Mouse (Mus musculus) retina, adult 2 months (tissue): Measurements from ENCODE around the gene Parp11.
A peak's percentile ranks its signal among the peaks of the same experiment; 100 is the strongest.
"Not testable (repeated sequence)": the region's sequence is repeated elsewhere in the genome, so short reads cannot be mapped to it uniquely, and the experiment has no call there.

ENCODE experiments used
- DNase-seq: peaks from one replicate; pipeline ENCODE4 v3.0.0-alpha.2; 2012; ENCODE audit warnings: low read depth, low spot score

Parp11 gene

DNA sequence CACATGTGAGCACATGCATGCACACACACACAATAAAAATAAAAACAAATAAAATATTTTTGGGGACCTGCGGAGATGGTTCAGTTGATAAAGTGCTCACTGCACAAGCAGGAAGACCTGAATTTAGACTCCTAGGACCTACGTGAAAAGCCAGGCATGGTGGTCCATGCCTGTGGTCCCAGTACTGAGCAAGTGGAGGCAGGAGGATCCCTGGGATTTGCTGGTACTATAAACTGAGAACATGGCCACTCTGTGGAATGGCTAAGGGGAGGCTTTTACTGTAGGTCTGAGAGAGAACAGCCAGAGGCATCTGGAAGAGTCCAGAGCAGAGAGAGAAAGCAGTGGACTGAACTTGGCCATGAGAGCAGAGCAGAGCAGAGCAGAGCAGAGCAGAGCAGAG, 48.6 kb downstream of the Parp11 start:
- DNase-seq, result no peak

DNA sequence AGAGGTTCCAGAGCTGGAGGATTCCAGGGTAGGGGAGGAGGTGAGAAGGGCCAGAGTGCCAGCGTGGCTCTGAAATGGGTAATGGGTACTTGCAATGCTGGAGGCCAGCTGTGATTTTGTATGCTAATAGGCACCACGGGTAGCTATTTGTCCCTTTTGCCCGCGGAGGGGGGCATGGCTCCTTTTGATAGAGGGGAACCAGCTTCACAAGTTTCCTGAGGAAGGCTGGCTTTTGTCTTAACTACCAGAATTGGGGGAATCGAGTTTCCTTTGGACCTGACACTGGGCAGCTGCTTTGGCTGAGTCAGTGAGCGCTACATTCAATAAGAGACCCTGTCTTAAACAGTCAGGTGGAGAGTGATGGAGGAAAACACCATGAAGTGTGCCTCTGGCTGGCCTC, 49.2 kb downstream of the Parp11 start:
- no peak for DNase-seq

DNA sequence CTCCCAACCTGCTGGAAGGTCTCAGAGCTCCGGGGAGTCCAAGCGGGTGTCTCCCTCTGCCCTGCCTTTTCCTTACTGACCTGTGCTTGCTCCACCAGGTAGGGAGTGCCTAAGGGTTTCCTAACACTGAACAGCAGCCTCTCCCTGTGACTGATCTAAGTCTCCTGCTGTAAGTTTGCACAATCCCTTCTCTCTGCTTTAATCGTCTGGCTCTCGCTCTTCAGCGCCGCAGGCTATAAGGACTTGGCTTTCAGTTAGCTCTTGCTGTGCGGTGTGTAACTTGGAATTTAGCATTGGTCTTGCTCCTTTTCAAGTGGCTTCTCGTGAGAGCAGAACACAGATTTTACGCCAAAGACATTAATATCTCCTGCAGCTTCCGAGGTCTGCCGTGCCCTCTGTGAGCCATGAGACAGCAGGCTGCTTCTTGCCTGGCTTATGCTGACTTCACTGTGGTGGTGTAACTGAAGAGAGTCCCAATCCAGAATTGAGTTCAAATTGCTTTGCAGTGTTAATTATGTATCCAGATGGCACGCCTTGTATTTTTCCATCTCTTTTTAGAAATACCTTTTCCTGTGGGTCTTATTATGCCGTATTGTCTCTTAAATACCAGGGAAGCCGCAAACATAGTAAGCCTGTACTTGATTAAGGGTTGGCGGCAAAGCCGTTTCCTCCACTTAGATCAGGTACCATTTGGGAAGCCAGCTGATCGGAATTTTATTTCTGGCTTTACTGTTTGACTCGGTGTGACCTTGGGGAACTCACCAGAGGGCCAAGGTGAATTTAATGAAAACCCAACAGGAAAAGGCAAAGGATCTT, 50.4 kb downstream of the Parp11 start:
- no peak for DNase-seq

DNA sequence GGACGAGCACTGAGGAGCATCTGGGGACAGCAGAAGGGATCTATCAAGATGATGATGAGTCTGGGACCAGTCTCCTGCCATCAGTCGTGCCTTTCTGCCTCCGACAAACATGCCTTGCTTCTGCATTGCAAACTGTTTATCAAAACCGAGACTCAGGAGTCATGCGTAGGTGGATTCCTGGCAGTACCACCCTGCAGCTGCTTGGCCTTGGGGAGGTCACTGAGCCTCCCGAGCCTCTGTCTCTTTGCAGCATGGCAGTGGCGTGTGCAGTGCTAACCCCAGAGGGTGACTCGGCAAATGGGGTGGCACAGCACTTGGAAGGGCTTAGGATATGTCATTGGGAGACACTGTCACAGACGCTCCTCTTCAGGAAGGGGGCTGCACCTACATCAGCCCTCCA, 53.5 kb downstream of the Parp11 start:
- no peak for DNase-seq

DNA sequence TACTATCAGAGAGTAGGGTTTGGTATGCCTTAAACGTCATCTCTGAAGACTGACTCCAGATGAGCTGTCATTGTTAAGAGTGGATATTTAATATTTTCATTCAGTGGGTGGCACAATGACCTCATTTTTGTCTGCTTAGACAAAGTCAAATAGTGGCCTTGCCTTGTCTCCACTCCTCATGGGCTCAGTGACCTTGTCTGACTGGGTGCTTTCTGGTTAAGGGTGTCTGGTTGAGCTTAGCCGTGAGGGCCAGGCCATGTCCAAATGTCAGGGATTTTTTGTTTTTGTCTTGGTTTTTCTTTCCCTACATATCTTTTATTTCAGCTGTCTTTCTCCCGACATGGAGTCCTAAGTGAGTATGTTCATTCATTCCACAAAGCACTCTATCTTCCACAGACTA, 54.2 kb downstream of the Parp11 start:
- DNase-seq, result no peak

DNA sequence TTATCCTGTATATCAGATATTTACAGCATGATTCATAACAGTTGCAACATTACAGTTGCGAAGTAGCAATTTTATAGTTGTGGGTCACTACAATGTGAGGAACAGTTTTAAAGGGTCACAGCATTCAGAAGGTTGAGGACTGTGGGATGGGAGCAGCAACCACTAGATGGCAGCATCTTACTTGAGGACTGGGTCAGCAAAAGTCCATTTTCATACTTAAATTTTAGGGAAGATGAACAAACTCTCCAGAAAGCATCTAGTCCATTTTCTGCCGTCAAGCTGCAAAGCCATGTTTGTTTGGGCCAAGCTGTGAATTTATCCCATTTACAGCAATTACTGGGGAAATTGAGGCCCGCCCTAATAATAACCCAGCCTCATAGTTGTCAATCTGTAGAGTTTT, 55.9 kb downstream of the Parp11 start:
- DNase-seq, result no peak

DNA sequence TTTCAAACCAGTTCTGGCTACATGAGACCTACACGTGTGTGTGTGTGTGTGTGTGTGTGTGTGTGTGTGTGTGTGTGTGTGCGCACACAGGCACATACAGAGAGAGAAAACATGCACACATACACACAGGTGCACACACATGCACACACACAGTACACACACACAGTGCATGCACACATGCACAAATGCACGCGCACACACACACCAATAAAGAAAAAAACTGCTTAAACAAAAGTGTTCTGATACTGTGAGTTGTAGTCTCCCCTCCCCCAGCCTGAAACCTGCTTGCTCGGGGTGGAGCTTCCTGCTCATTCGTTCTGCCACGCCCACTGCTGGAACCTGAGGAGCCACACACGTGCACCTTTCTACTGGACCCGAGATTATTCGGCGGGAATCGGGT, 67.1 kb downstream of the Parp11 start:
- not testable (repeated sequence) for DNase-seq

DNA sequence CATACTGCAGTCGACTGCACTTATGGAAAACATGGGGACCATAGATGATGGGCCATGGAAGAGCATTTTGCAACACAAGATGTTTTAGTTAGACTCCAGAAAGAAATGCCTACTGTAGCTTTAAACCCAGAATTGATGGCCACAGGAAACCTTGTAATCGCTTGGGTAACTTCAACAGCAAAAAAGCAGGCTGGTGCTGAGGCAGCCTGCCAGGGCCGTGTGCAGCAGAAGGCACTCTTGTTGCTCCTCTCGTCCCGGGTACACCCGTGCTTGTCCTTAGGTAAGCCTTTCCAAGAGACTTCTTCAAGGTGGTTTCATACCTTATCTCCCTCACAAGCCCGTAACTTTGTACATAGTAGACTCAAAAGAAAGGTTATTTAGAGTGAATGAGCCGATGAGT, 74.5 kb downstream of the Parp11 start:
- no peak for DNase-seq

DNA sequence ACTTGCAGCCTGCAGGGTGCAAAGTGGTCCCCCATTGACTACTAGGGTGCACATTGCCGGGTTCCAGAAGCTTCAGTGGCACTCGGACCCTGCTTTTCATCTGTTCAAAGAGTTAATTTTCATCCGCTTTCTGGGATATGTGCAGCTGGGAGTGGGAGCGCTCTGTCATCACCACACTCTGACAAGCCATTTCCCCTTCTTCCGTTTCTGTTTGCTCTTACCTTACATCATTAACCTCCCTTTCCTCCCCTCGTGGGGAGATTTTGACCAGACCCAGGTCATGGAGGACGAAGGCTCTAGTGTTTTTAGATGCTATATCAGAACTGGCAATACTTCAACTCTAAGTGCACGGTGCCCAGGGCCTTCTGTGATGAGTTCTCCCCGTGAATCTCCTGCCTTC, 75.7 kb downstream of the Parp11 start:
- no peak for DNase-seq

DNA sequence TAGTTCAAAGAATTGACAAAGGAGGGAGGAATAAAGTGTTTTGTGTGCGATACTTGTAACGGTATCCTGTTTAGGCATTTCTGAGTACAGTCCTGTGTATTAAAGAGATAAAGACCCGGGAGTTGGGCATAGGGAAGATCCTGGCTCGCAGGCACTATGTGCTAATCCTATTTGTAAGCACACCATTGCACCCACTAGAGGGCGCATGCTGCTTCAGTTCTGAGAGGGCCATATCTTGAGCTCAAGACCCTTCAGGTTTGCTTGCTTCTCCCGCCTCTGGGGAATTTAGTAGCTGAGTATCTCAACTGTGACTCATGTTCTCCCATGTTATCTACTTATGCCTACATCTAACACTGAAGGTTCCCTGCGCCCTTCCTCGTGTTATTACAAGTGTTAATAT, 77.8 kb downstream of the Parp11 start:
- DNase-seq, result peak; percentile 44

DNA sequence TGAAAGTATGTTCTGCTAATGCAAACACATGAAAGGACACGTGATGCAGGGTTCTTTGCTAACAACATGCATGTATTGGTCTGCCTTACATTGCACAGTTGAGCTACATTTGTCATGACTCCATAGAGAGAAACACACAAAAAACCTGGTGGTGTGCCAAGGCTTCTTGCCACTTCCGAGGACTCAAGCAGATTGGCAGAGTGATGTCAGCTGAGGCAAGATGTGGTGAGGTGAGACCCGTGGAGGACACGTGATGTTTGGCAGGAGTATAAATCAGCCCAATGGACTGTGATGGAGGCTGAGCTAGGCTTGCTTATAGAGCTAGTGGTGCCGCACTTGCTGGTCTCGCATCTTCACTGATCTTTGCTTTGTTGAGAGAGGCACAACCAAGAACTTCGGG, 82.0 kb downstream of the Parp11 start:
- no peak for DNase-seq

DNA sequence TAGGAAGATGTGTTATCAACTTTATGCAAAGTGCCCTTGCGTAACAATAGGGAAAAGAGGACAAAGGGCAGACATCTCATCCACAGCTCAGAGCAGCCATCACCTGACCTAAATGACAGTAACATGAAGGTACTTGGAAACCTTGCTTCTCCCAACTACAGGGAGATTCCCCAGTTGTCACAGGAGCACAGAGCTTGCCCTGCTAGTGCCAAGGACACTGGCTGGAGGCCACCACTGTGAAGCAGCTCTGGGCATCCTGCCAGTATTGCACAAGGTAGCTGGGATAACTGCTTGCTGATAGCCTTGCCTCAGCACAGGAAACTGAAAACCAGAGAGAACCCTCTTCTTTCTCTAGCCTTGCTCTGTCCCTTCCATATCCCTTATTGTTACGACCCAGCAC, 82.8 kb downstream of the Parp11 start:
- no peak for DNase-seq

DNA sequence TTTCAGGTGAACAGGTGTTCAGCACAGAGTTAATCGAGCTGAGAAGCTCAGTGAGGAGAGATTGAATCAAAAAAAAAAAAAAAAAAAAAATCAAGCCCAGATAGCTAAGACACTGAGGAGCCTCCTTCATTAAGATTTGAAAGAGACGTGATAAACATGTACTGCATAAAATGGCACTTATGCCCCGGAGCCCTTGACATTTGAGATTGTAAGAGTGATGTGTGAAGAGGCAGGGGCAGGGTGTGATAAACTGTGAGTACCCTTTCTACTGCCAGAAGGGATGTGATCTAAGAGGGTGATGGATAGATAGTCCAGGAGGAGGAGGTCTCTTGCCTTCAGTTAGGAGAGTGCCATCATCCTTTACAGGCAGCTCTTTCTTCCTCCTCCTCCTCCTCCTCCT, 83.6 kb downstream of the Parp11 start:
- DNase-seq, result no peak

DNA sequence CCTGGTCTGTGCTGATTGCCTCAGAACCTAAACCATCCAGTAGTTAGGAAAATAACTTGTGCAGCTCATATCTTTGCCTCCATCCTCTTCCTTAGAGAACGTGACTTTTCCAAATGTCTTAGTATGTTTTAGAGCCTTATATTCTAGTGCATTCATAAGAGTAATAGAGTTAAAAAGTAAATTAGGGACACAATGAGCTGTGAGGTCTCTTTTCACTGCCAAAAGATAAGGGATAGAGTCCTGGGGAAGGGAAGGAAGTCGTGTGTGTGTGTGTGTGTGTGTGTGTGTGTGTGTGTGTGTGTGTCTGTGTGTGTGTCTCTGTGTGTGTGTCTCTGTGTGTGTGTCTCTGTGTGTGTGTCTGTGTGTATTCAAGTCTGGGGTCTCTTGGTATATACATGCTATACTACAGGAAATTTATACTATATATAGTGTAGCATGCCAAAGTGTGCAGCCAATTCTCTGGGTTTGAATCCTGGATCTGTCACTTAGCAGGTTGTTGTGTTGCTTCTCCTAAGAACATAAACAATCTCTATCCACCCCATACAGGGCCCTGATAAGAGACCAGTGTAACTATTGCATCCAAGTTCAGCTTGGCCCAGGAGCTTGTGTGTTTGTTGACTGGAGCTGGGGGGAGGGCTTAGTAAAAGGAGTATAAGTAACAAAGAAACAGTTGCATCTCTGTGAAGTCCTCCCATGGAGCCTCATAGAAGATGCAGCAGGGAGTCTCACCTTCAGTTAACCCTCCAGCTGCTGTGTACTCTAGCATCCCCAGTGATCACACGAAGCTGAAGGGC, 85.0 kb downstream of the Parp11 start:
- DNase-seq, result no peak

DNA sequence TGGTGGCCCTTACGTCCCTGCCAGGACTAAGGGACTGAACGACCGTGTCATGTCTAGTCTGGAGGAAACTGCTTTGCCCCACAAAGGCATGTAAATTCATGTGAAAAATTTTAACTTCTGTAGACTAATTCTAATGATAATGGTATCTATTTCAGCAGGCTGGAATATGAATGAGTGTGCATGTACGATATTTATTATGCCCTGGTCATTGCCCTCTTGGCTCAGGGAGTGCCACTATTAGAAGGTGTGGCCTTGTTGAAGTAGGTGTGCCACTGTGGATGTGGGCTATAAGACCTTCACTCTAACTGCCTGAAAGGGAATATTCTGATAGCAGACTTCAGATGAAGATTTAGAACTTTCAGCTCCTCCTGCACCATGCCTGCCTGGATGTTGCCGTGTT, 85.7 kb downstream of the Parp11 start:
- no peak for DNase-seq

DNA sequence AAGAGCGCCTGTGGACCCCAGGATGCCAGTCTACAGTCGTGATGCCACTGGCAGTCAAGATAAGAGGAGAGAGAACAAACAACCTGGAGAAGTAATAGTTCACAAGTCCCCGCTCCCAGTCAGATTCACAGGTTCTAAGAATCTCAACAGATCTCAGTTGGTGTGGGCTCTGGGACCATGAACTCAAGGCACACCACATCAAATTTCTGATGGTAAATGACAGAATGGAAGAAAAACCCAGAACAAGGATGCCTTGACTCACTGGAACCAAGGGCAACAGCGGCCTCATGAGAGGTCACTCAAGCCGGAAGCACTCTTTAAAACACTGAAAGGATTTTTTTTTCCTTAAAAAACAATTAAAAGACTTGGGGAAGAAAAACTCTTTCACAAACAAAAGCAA, 87.1 kb downstream of the Parp11 start:
- no peak for DNase-seq

DNA sequence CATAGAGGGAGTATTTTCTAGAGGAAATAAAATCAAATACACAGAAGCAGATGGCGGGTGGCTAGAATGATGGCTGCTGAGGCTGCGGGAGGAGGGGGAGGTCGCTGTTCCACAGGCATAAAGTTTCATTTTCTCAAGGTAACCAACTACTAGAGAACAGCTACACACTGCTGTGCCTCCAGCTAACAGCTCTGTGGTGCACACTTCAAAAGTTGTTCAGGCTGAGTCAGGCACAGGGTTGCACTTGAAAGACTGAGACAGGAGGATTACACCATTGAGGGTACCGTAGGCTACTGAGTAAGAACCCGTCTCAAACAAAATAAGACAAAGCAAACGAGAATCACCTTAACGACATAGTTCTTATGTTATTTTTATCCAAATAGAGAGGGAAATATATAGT, 90.4 kb downstream of the Parp11 start:
- DNase-seq, result no peak

DNA sequence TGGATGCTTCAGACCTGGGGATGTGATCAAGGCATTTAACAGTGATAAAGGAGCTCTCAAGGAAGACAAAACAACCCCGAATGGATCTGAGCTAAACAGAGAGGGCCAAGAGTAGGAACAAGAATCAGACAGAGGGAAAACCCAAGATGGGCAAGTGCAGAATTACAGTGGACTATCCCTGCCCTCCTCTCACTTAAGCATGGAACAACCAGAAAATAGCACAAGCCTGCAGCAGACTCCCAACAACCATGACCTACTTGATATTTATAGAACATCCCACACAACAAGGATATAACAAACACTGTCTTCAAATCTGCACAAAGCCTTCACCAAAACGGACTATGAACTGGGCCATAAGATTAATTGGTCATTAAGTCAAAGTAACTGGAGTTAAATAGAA, 91.5 kb downstream of the Parp11 start:
- no peak for DNase-seq

DNA sequence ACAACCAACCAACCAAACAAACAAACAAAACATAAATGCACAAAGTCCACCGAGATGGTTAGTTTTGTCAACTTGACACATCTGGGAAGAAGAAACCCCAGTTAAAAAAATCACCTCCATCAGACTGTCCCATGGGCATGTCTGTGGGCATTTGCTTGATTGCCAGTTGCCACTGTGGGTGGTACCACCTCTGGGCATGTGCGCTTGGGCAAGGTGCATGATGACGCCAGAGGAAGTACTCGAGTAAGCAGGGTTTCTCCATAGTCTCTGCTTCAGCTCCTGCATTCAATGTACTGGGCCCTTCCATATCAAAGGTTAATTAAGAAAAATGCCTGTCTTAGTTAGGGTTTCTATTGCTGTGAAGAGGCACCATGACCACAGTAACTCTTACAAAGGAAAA, 92.6 kb downstream of the Parp11 start:
- DNase-seq, result no peak

DNA sequence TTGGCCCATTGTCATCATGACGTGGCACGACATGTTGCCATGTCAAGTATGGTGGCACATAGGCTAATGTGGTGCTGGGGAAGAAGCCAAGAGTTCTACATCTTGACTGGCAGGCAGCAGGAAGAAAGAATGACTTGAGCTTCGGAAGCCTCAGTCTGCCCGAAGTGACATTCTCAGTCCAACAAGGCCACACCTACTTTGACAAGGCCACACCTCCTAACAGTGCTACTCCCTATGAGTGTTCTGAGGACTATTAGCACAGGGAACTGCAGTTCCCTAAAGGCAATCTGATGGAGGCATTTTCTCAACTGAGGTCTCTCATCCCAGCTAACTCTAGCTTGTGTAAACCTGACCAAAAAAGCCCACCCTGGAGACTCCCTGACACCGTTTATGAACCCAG, 93.0 kb downstream of the Parp11 start:
- no peak for DNase-seq

DNA sequence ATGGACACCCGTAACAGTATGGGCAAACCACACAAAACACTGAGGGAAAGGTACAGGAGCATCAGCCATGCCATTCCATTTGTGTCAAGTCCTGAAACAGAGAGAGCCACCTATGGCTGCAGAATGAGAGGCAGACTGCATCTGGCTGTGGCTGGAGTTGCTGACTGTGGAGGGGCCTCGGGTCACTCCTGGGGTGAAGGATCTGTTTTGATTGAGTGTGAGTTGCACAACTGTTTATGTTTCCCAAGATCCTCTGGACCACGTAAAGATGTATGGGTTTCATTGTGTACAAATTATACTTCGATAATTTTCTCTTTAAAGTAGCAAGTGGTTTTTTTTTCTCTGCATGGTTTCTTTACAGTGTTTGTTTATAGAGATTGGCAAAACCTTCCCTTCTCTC, 93.9 kb downstream of the Parp11 start:
- no peak for DNase-seq

DNA sequence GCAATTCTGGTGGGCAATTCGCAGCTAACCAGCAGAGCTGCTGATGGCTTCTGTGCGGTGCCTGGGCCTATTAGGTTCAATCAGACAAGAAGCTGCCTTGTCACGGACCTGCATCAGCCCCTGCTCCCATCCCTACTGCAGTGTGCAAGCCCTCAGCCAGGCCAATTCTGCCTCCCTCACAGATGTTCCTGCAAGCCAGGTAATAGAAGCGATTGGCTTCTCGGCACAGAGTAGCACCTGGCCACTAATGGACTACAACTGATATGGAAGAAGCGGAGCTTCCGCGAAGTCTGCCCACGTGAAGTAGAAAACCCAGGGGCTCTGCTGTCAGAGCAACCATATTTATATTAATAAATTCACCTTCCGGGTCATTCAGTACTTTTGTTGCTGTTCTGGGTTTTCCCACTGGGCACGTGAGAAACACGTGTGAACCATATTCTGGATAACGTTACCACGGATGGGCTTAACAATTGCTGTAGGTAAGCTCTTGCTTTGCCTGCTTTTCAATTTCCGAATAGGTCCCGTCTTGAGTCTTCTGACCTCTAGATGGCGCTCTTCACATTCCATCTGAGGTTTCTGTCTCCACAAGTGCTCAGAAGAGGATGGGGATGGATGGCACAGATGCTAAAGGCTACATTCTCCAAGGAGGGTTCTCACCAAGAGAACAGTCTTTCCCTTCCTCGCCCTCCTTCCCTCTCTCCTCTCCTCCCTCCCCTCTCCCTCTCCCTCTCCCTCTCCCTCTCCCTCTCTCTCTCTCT, 95.2 kb downstream of the Parp11 start:
- DNase-seq, result peak; percentile 60
